Mouse (Mus musculus) lung, postnatal 25 days (tissue): ENCODE measurements at regions not wholly inside any gene's neighbourhood (a gene's known extent, or its start where the extent isn't known, plus 50 kb on each side); places are given as distances from the start of the nearest gene placed in this dataset.
"Not testable (repeated sequence)": the region's sequence is repeated elsewhere in the genome, so short reads cannot be mapped to it uniquely, and the experiment has no call there.

Source experiments
- DNase-seq: peaks from one replicate; pipeline ENCODE4 v3.0.0; 2022; ENCODE audit warnings: low spot score

DNA sequence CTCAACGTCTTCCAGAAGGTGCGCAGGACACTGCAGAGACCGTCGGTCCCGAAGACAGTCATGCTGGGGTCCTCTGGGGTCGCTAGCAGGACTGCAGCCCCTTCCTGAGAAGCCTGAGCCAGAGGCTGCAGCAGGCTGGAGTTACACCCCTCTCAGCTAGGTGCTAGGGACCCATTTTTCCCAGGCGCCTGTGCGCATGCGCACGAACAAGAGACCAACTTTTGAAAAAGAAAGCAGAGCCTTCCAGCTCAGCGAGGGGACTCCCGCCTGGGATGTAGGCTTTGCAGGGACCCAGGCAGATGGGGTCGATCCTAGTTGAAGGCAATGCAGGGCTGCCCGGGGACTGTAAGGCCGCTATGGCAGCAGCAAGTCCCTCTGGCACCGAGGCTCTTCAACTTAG lies 104.7 kb upstream of the Atg7 start:
- DNase-seq: not testable (repeated sequence)

DNA sequence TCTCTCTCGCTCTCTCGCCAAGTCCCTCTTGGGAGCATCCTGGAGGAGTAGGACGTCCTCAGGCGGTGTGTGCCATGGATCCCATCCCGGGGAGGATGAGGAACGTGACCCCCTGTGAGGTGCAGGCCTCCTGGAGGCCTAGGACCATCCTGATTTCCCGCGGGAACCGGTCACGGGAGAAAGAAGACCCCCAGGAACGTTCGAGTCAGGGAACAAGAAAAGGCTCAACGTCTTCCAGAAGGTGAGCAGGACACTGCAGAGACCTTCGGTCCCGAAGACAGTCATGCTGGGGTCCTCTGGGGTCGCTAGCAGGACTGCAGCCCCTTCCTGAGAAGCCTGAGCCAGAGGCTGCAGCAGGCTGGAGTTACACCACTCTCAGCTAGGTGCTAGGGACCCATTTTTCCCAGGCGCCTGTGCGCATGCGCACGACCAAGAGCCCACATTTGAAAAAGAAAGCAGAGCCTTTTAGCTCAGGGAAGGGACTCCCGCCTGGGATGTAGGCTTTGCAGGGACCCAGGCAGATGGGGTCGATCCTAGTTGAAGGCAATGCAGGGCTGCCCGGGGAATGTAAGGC lies 92.7 kb upstream of the Atg7 start:
- not testable (repeated sequence) for DNase-seq

DNA sequence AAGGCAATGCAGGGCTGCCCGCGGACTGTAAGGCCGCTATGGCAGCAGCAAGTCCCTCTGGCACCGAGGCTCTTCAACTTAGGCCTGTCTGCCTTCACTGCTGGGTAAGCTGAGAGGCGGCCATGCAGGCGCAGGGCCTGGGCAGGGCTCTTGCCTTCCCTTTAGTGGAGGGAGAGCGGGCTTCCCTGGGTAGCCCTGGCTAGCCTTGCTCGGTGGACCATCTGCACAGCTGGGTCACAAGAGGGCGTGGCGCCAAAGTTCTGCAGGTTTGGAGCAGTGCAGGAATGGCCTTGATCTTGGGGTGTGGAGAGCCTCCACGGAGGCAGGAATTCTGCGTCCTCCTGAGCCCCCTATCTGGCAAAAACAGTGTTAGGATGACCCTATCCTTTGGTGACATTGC lies 89.8 kb upstream of the Atg7 start:
- not testable (repeated sequence) for DNase-seq

DNA sequence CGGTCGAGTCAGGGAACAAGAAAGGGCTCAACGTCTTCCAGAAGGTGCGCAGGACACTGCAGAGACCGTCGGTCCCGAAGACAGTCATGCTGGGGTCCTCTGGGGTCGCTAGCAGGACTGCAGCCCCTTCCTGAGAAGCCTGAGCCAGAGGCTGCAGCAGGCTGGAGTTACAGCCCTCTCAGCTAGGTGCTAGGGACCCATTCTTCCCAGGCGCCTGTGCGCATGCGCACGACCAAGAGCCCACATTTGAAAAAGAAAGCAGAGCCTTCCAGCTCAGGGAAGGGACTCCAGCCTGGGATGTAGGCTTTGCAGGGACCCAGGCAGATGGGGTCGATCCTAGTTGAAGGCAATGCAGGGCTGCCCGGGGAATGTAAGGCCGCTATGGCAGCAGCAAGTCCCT lies 87.7 kb upstream of the Atg7 start:
- peak; percentile 0 for DNase-seq

DNA sequence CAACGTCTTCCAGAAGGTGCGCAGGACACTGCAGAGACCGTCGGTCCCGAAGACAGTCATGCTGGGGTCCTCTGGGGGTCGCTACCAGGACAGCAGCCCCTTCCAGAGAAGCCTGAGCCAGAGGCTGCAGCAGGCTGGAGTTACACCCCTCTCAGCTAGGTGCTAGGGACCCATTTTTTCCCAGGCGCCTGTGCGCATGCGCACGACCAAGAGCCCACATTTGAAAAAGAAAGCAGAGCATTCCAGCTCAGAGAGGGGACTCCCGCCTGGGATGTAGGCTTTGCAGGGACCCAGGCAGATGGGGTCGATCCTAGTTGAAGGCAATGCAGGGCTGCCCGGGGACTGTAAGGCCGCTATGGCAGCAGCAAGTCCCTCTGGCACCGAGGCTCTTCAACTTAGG lies 65.6 kb upstream of the Atg7 start:
- DNase-seq: peak; percentile 34
